Mouse (Mus musculus) ovary, postnatal 14 days (tissue): Measurements from ENCODE around the gene Serinc5.
"Not testable (repeated sequence)": the region's sequence is repeated elsewhere in the genome, so short reads cannot be mapped to it uniquely, and the experiment has no call there.

Experiments
- DNase-seq: peaks from one replicate; pipeline ENCODE4 v3.0.0; 2022; ENCODE audit warnings: low spot score

The Serinc5 gene

DNA sequence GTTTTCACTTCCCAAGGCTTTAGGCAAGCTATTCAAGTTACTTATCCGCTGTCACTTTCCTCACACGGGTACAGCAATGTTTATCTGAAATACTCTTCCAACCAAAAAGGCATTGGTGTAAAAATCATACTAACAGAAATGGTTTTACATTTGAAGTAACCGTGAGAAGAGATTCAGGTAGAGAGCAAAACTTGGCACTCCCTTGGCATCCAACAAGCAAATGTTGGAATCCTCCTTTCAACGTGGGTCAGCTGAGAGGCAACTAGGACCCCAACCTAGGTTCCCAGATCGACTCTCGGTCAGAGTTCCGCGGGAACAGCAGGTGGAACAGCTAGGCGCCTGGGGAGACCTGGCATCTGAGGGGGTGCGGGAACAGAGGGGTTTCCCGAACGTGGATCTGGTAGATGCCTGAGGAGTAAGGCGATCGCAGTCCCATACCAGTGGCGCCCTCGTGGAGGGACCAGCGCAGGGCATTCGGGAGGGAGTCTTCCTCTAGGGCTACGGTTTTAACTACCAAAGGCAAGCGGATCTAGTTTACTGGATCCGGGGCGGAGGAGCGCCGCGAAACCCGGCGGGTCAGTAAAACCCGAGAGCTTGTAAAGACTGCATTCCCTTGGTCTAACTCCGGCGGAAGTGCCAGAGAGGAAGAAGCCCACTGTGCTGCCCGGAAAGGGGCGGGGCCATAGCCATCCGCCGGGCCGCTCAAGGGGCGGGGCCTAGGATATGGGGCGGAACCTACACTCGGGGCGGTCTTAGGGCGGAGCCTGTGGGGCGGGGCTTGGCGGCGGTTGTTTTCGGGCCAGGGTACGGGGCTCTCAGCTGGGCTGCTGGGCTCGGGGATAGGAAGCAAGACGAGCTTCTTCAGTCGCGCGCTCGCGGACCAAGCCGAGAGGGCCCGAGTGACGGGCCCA lies at the start of gene Serinc5:
Serinc5 (plus strand) TSS at position 781 of the 911 bp plus-strand sequence.
- DNase-seq, result peak; percentile 99

- DNase-seq, result no peak
These were observed 34.8 kb upstream of the Serinc5 start, which contains the start of gene Spz1 for GRCm38 (mm10) chr13:92576072-92576471. Gene Spz1 (minus strand): TSS chr13:92576172.

DNA sequence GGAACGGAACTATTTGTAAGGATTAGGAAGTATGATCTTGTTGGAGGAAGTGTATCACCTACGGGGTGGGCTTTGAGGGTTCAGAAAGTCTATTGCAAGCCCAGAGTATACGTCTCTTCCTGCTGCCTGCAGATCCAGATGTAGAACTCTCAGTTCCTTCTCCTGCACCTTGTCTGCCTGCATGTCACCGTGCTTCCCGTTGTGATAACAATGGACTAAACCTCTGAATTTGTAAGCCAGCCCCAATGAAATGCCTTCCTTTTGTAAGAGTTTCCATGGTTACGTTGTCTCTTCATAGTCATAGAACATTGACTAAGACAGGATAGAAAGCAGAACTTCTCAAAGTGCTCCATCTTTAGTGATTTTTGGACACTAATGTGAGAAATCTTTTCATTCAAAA lies 34.2 kb upstream of the Serinc5 start:
- DNase-seq, result no peak

- no peak for DNase-seq
These were observed 32.7 kb upstream of the Serinc5 start for GRCm38 (mm10) chr13:92578210-92578609.

GRCm38 (mm10) chr13:92580220-92581043 lies 30.5 kb upstream of the Serinc5 start:
- DNase-seq, result peak; percentile 74

DNA sequence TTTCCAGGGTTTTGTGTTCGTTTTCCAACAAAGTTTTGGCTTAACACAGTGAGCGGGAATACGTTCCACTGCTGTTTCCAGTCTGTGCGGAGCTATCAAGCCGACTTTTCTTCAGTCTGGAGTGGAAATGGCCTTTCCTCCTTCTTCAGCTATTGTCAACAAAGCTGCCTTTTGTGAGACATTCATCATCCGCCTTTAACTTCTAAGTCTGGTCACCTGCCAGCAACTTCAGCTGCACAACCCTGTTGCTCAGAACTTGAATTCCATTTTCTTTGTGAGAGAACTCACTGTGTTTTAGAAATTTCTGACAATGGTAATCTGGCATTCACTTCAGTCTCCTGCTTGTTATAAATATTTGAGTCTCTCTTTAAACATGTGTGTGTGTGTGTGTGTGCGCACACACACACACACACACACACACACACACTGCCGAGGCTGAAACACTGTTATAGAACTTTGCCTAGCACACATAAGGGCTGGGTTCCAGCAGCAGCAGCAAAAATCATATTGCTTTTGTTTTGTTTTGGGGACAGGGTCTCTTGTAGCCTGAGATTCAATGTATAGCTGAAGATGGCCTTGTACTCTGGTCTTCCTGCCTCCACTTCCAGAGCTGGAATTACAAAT lies 26.7 kb upstream of the Serinc5 start:
- peak; percentile 31 for DNase-seq

DNA sequence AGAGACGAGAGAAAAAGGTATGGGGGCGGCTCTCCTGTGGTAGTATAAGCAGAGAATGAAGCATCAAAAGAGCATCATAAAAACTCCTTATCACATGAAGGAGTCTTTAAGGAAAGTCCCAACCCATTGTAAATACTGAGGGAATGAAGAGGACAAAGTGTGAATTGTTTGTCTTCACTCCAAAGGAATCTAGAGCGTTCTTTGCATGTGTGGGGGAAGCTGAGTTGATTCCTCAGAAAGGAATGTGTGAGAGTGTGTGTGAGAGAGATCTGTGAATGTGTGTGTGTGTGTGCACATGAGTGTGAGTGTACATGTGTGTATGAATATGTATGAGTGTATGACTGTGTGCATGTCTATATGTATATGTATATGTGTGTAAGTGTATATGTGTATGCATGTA lies 22.2 kb upstream of the Serinc5 start:
- DNase-seq, result no peak

- no peak for DNase-seq
These were observed 21.6 kb upstream of the Serinc5 start for GRCm38 (mm10) chr13:92589255-92589654.

GRCm38 (mm10) chr13:92591225-92591624 lies 19.7 kb upstream of the Serinc5 start:
- DNase-seq, result no peak

GRCm38 (mm10) chr13:92592268-92592785 lies 18.6 kb upstream of the Serinc5 start:
- no peak for DNase-seq

DNA sequence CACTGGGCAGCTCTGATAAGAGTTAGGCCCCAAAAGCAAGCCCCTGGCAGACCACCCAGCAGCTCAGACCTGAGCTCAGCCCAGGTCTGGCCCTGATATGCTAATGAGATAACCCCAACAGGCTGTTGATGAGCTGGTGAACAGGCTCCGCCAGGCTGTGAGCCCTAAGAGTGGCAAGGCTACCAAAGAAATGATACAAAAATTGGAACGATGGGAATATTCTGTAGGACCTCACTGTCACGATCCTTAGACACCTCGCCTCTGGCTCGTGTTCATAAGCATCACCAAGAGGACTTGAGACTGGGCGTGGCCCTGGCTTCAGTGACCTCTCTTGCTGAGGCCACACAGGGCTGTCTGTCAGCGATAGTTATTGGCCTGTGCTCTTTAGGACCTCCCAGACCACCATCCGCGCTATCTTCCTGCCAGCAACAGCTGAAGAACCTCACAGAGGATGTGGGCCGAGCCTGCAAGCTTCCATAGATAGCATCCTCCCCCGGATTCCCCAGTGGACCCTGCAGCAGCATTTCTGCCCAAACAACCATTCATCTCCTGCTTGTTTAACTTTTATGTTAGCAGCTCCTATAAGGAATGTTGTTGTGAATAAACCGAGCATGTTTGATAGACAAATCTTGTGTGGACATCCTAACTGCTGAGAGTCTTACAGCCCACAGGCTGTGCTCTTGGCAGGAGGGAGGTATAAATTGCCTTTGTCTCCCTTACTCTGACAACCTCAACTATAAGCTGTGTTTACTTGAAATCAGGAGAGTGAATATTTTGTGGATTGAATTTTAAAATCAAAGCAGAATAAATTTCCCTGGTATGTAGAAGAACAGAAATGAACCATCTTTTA lies 17.9 kb upstream of the Serinc5 start:
- no peak for DNase-seq

GRCm38 (mm10) chr13:92593731-92594396 lies 17.0 kb upstream of the Serinc5 start:
- DNase-seq, result no peak

DNA sequence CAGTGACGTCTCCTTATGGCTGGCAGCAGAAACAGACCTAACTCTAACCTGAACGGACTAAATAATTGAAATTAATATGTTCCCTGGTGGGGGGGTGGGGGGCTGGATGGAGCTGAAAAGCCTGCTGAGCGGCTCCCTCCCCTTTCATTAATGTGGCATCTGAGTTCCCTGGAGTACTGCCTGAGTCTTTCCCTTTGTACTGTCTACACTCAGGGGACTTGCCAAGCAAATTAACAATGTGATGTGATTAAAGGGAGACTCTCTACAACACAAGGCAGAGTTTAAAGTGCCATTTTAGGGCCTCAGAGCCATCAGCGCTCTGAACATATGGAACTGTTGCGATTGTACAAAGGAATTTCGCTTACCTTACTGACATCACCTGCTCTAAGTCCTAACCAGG lies 16.4 kb upstream of the Serinc5 start:
- no peak for DNase-seq

GRCm38 (mm10) chr13:92594907-92595306 lies 16.0 kb upstream of the Serinc5 start:
- no peak for DNase-seq

DNA sequence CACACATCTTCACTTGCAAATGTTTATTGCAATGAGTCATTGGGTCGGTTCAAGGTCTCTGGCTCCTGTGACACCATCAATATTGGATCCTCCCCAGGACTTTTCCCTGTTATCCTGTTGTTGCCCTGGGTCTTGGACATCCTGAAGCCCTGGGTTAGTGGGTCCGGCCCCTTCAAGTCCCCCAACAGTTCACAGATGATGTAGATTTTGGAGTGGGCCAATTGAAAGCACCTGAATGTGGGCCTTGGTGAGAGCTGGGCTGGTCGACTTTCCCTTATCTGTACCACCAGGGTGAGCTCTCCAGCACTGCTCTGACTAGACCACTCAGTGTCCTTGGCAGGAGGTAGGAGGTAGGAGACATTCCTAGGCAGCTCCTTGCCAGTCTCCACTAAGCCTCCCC lies 15.5 kb upstream of the Serinc5 start:
- no peak for DNase-seq

DNA sequence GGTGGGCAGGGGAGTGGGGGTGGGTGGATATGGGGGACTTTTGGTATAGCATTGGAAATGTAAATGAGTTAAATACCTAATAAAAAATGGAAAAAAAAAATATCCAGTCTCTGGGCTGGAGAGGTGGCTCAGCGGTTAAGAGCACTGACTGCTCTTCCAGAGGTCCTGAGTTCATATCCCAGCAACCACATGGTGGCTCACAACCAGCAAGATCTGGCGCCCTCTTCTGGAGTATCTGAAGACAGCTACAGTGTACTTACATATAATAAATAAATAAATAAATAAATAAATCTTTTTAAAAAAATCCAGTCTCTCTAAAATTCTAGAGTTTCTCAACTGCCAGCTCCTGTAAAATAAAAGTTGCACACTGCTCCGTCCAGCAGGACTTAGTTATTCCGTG lies 5.6 kb upstream of the Serinc5 start:
- not testable (repeated sequence) for DNase-seq

DNA sequence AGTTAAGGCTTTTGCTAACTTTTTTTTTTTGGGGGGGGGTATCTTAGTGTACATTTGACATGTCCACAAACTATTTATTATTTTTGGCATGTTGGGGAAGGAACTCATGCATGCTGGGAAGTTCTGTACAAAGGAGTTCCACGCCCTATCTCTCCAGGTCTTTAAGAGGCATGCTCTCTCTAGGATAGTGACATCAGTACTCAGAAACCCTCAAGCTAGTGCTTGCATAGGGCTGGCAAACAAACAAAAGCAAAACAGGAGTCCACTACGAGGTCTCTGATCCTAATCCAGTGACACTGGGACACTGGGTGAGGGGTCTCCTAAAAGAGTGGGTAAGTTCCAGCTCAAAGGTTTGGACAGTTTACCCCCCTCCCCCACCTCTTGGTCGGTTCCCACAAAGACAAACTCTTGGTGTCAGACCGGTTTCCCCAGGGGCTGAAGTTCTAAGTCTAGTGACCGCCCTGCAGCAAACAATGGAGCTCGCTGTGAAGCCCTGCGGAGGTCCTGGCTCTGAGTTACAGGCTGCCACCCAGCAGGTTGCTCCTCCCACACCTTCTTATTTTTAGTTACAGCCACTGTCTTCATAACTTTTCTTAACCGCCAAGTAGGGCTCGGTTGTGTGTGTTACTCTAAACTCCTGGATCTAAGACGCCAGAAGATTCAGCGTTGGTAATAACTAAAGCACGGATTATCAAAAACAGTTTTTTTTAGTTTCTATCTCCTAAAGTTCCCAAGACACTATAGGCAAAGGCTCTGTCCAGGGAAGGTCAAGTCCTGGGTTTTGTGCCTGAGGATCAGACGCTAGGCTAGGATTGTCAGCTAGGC lies 1.2 kb upstream of the Serinc5 start:
- peak; percentile 33 for DNase-seq

DNA sequence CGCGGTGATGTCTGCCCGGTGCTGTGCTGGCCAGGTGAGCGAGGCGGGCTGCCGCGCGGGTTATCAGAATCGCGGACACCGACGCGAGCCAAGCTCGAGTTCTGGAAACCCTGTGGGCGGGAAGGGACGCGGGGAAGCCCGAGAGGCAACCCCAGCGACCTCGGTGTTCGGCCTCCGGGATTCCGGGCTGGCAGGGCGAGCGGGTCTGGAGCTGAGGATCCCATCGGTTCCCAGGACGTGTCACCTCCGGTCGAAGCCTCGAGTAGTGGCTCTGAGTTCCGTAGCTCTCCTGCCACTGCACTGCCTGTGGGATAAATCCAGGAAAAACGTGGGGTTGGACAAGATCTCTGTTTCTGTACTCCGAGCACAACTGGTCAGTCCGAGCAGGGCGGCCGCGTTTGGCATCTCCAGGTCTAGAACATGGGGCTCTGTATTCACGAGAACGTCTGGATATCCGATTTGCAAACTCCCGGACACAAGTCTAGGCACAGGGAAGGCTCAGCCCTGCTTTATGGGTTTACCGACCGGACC lies 428 bp downstream of the Serinc5 start:
- no peak for DNase-seq

GRCm38 (mm10) chr13:92611917-92612316 lies 1.0 kb downstream of the Serinc5 start:
- DNase-seq, result no peak

- DNase-seq, result no peak
These were observed 2.2 kb downstream of the Serinc5 start for GRCm38 (mm10) chr13:92613094-92613493.
